Mouse (Mus musculus) CD4-positive naive resting alpha-beta T cell, adult 57 days (primary cell): Measurements from ENCODE around the gene Plcl1. TPM values are rescaled to one million over a fixed set of nuclear protein-coding genes. Genes with fewer than 3 reads are reported as not detected.

ENCODE experiments used
- total RNA-seq: library from RNA; stranded (reverse); gene quantifications from one replicate; pipeline ENCODE4 v1.2.4, GENCODE M21; 2023

Plcl1 gene
- total RNA-seq = 1.3 TPM

GRCm38 (mm10) chr1:55405272-55406022, at the start of gene Plcl1:
Gene Plcl1, plus strand, starts transcription at chr1:55405921.

GRCm38 (mm10) chr1:55363044-55363565, 42.6 kb upstream of the Plcl1 start, which contains the start of gene Boll:
Gene Boll, minus strand, starts transcription at chr1:55363469.

Other genes with a start within 250 kb of the Plcl1 start
- gene Rftn2, start 179.1 kb upstream of the Plcl1 start, total RNA-seq = 4.4 TPM
- 8.1 TPM for gene Mars2, start 168.7 kb upstream of the Plcl1 start, total RNA-seq
- gene Boll, start 42.5 kb upstream of the Plcl1 start, total RNA-seq = 11.8 TPM